Mouse (Mus musculus): ENCODE data around the gene Ttll11.

Ttll11 gene

GRCm38 (mm10) chr2:35859708-35860393, 119.9 kb downstream of the Ttll11 start:
- intact Hi-C loops (cut with DNase I): loop anchor here (5.0 kb wide), 1 partner anchor 48 kb away; no protein-coding TSS in a partner anchor

DNA sequence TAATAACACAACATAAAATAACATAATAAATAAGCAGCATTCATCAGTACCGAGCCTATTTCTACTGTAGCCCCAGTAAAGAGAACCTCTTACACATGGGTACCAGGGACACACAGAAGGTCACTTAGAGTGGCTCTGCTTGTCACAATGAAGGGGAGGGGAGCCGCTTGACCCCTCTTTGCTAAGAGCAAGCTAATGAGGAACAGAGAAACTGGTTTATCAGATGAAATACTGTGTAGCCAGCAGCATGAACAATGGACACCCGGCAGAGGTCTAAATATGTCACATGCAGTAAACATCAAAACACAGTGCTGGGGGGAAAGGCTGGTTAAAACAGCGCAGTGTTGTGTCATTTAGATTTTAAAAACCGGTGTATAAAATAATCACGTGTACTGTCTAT, 121.4 kb downstream of the Ttll11 start:
- intact Hi-C loops (cut with DNase I): no loop called here

GRCm38 (mm10) chr2:35856901-35857300, 122.8 kb downstream of the Ttll11 start:
- intact Hi-C loops (cut with DNase I): no loop called here

- intact Hi-C loops (cut with DNase I): no loop called here
Measured at GRCm38 (mm10) chr2:35854877-35855276, 124.8 kb downstream of the Ttll11 start.

GRCm38 (mm10) chr2:35852971-35853370, 126.7 kb downstream of the Ttll11 start:
- intact Hi-C loops (cut with DNase I): no loop called here

- intact Hi-C loops (cut with DNase I): no loop called here
Measured at GRCm38 (mm10) chr2:35852164-35852509, 127.6 kb downstream of the Ttll11 start.

- intact Hi-C loops (cut with DNase I): no loop called here
Measured at GRCm38 (mm10) chr2:35851420-35852163, 128.1 kb downstream of the Ttll11 start.

DNA sequence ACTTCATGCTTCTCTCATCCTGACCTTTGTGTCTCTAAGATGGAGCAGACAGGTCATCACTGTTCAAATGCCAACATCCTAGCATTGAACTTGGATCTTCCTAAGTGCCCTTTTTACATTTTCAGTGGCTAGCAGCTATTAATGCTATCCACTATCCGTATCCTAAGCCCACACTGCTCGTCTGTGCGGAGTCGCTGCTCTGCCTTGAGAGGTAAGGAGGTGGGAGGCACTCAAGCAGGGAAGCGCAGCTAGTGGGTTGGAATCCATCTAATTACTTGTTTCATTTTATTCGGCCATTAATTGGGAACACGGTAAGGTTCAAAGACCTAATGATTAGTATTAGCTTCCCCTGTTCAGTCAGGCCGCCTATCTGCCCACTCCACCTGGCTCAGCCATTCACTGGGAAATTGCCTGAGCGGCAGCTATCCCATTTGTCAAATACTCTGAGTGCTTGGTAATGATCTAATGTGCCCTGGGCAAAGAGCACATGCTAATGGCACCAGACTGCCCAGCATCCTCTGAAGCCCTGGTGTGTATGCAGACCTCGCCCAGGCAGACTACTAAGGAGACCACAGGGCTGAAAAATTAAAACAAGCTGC, 130.0 kb downstream of the Ttll11 start:
- intact Hi-C loops (cut with DNase I): loop anchor here (10.0 kb wide), 1 partner anchor 195 kb away; no protein-coding TSS in a partner anchor

- intact Hi-C loops (cut with DNase I): loop anchor here (10.0 kb wide), 1 partner anchor 191 kb away; no protein-coding TSS in a partner anchor
Measured at GRCm38 (mm10) chr2:35845611-35846504, 133.9 kb downstream of the Ttll11 start.

GRCm38 (mm10) chr2:35843896-35844690, 135.6 kb downstream of the Ttll11 start:
- intact Hi-C loops (cut with DNase I): loop anchor here (10.0 kb wide), 1 partner anchor 189 kb away; no protein-coding TSS in a partner anchor

DNA sequence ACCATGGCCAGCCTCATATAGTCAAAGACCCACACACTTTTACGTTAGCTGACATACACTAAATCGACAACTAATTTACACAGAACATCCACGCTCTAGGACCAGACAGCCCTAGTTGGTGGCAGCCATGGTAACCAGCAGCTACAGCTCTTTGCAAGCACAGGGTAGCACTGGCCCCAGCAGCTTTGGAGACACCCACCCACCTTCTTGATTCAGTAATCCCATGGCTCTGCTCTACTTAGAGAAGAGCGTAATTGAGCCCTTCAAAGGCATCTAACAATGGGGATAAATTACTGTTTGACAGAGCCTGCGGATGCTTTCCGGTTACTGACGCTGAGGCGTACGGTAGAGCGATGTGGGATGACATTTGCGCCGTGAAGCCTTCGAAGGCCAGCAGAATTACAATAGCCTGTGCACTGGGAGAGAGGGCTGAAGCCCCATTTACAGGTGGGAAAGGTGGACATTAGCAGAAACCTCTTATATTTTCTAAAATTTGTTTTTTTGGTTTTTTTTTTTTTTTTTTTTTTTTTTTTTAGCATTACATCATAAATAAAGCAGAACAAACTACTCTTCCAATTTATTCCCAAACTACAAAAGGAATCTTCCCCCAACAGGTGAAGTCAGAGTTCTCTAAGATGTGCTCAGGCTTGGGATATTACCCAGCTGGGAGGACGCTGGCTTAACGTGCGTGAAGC, 136.8 kb downstream of the Ttll11 start:
- intact Hi-C loops (cut with DNase I): loop anchor here (10.0 kb wide), 1 partner anchor 188 kb away; no protein-coding TSS in a partner anchor

GRCm38 (mm10) chr2:35841841-35842420, 137.8 kb downstream of the Ttll11 start:
- intact Hi-C loops (cut with DNase I): loop anchor here (10.0 kb wide), 1 partner anchor 187 kb away; no protein-coding TSS in a partner anchor

GRCm38 (mm10) chr2:35840956-35841816, 138.5 kb downstream of the Ttll11 start:
- intact Hi-C loops (cut with DNase I): loop anchor here (10.0 kb wide), 1 partner anchor 186 kb away; no protein-coding TSS in a partner anchor

GRCm38 (mm10) chr2:35838751-35839479, 140.8 kb downstream of the Ttll11 start:
- intact Hi-C loops (cut with DNase I): no loop called here

DNA sequence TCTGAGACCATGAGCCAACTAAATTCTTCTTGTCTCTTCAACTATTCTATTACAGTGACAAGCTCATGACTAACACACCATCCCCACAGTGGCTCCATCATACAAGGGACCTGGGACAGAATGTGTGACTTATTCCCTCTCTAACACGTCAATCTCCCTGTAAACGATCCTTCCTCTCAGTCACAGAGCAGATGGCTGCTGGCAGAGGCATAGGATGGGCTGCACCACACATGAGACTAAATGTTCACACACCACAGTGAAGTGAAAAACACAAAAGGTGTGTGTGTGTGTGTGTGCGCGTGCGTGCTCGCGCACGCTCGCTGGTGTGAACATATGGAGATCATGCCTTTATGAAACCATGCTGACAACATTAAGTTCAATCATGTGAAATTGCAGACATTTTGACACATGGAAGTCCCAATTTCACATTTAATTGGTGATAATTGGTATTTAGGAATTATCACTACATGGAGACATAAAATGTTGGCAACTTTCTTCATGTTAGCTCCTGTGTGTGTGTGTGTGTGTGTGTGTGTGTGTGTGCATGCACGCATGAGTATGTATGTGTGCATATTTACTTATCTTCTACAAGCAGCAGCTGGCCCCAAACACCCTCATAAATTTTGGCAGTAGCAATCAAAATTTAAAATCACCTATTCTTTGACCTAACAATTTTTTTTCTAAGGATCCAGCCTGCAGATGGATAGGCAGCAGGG, 145.4 kb downstream of the Ttll11 start:
- intact Hi-C loops (cut with DNase I): no loop called here

- intact Hi-C loops (cut with DNase I): no loop called here
Measured at GRCm38 (mm10) chr2:35833546-35833945, 146.2 kb downstream of the Ttll11 start.

Measured in adrenal gland (tissue).